Mouse (Mus musculus) MEL (cell line): ENCODE data around the gene Enpep. TPM values are rescaled to one million over a fixed set of nuclear protein-coding genes. Genes with fewer than 3 reads are reported as not detected.

ENCODE experiments used
- DNase-seq: peaks from one replicate; pipeline ENCODE4 v3.0.0; 2011; ENCODE audit warnings: low read depth, low spot score
- H3K27ac ChIP-seq: 2 replicates; pipeline ENCODE4 v1.5.1; 2012; ENCODE audit warnings: low read depth, mild to moderate bottlenecking, control low read depth, low read length, moderate library complexity; ENCODE audit not compliant: control insufficient read depth
- H3K27me3 ChIP-seq, 2 experiments: fragments of 150-350 bp in 1 of 2; sonication (generic) in 1 of 2; 2 replicates each; pipeline ENCODE4 v1.6.1; 2012; ENCODE audit warnings: low read length in 2 of 2, mild to moderate bottlenecking in 2 of 2, improper control_type of control experiment in 1 of 2, moderate library complexity in 1 of 2; ENCODE audit not compliant: insufficient read depth in 2 of 2, control insufficient read depth in 1 of 2
- H3K36me3 ChIP-seq, 2 experiments: 2 replicates each; pipeline ENCODE4 v1.6.1; 2012 to 2014; ENCODE audit warnings: low read length in 2 of 2, improper control_type of control experiment in 1 of 2, inconsistent platforms in 1 of 2, mild to moderate bottlenecking in 1 of 2; ENCODE audit not compliant: insufficient read depth in 2 of 2, control insufficient read depth in 1 of 2
- H3K4me1 ChIP-seq, 2 experiments: fragments of 150-350 bp in 1 of 2; sonication (generic) in 1 of 2; 2 replicates each; pipeline ENCODE4 v1.6.1; 2012; ENCODE audit warnings: low read length in 2 of 2, improper control_type of control experiment in 1 of 2, mild to moderate bottlenecking in 1 of 2; ENCODE audit not compliant: insufficient read depth in 2 of 2, control insufficient read depth in 1 of 2
- H3K4me3 ChIP-seq, 2 experiments: fragments of 150-350 bp in 1 of 2; sonication (generic) in 1 of 2; 2 replicates each; pipeline ENCODE4 v1.5.1; 2012; ENCODE audit warnings: low read depth in 2 of 2, low read length in 2 of 2, mild to moderate bottlenecking in 2 of 2, moderate library complexity in 2 of 2, control low read depth in 1 of 2, improper control_type of control experiment in 1 of 2; ENCODE audit not compliant: control insufficient read depth in 1 of 2, insufficient read depth in 1 of 2
- H3K79me2 ChIP-seq: 2 replicates; pipeline ENCODE4 v1.6.1; 2012; ENCODE audit warnings: mild to moderate bottlenecking, low read length, moderate library complexity; ENCODE audit not compliant: control insufficient read depth, poor library complexity, insufficient read depth
- H3K9ac ChIP-seq: 2 replicates; pipeline ENCODE4 v1.6.1; 2012; ENCODE audit warnings: low read depth, mild to moderate bottlenecking, control low read depth, low read length, moderate library complexity; ENCODE audit not compliant: control insufficient read depth, poor library complexity, severe bottlenecking
- H3K9me3 ChIP-seq: fragments of 150-350 bp; sonication (generic); replicated peaks from 2 replicates; pipeline ENCODE4 v1.6.1; 2012; ENCODE audit warnings: mild to moderate bottlenecking, low read length, improper control_type of control experiment, moderate library complexity; ENCODE audit not compliant: insufficient read depth
- BHLHE40 ChIP-seq: IDR thresholded peaks from 2 replicates; pipeline ENCODE4 v1.6.1; 2012; ENCODE audit warnings: low read depth, mild to moderate bottlenecking, inconsistent platforms, low read length, improper control_type of control experiment, borderline replicate concordance
- CHD2 ChIP-seq: IDR thresholded peaks from 2 replicates; pipeline ENCODE4 v1.6.1; 2011; ENCODE audit warnings: low read length, improper control_type of control experiment
- E2F4 ChIP-seq: IDR thresholded peaks from 2 replicates; pipeline ENCODE4 v1.6.1; 2011; ENCODE audit warnings: low read depth, low read length, improper control_type of control experiment, borderline replicate concordance
- EP300 ChIP-seq, 2 experiments: IDR thresholded peaks; 2 replicates each; pipeline ENCODE4 v1.6.1; 2011; ENCODE audit warnings: improper control_type of control experiment in 2 of 2, low read length in 2 of 2, low read depth in 1 of 2, mild to moderate bottlenecking in 1 of 2
- ETS1 ChIP-seq: IDR thresholded peaks from 2 replicates; pipeline ENCODE4 v1.6.1; 2012; ENCODE audit warnings: low read depth, mild to moderate bottlenecking, inconsistent platforms, low read length, improper control_type of control experiment, moderate library complexity
- GABPA ChIP-seq: IDR thresholded peaks from 2 replicates; pipeline ENCODE4 v1.6.1; 2012; ENCODE audit warnings: low read depth, mild to moderate bottlenecking, inconsistent platforms, low read length, improper control_type of control experiment, moderate library complexity
- GATA1 ChIP-seq: IDR thresholded peaks from 2 replicates; pipeline ENCODE4 v1.6.1; 2011; ENCODE audit warnings: low read depth, low read length, improper control_type of control experiment
- HCFC1 ChIP-seq: IDR thresholded peaks from 2 replicates; pipeline ENCODE4 v1.6.1; 2012; ENCODE audit warnings: low read depth, mild to moderate bottlenecking, inconsistent platforms, low read length, improper control_type of control experiment, moderate library complexity
- JUND ChIP-seq: IDR thresholded peaks from 2 replicates; pipeline ENCODE4 v1.6.1; 2011; ENCODE audit warnings: low read depth, mild to moderate bottlenecking, improper control_type of control experiment, low read length
- KAT2A ChIP-seq: conservative IDR thresholded peaks from 2 replicates; pipeline ENCODE4 v1.6.1; 2012; ENCODE audit warnings: low read depth, low read length, improper control_type of control experiment, inconsistent platforms
- MAFK ChIP-seq: IDR thresholded peaks from 2 replicates; pipeline ENCODE4 v1.6.1; 2011; ENCODE audit warnings: low read depth, mild to moderate bottlenecking, low read length, improper control_type of control experiment, borderline replicate concordance
- MAX ChIP-seq: IDR thresholded peaks from 2 replicates; pipeline ENCODE4 v1.6.1; 2011; ENCODE audit warnings: low read length, improper control_type of control experiment
- MAZ ChIP-seq: IDR thresholded peaks from 2 replicates; pipeline ENCODE4 v1.6.1; 2012; ENCODE audit warnings: low read depth, mild to moderate bottlenecking, inconsistent platforms, low read length, improper control_type of control experiment
- MYB ChIP-seq: IDR thresholded peaks from 2 replicates; pipeline ENCODE4 v1.6.1; 2011; ENCODE audit warnings: mild to moderate bottlenecking, low read depth, low read length, improper control_type of control experiment
- NELFE ChIP-seq: IDR thresholded peaks from 2 replicates; pipeline ENCODE4 v1.6.1; 2011; ENCODE audit warnings: low read depth, low read length, improper control_type of control experiment
- NRF1 ChIP-seq: IDR thresholded peaks from 2 replicates; pipeline ENCODE4 v1.6.1; 2014; ENCODE audit warnings: low read depth, mild to moderate bottlenecking, inconsistent platforms, low read length, improper control_type of control experiment, moderate library complexity; ENCODE audit not compliant: poor library complexity, insufficient read depth, severe bottlenecking
- POLR2A ChIP-seq, 2 experiments: IDR thresholded peaks; 2 replicates each; pipeline ENCODE4 v1.6.1; 2011 to 2012; ENCODE audit warnings: low read length in 2 of 2, mild to moderate bottlenecking in 2 of 2, control low read depth in 1 of 2, improper control_type of control experiment in 1 of 2, low read depth in 1 of 2, moderate library complexity in 1 of 2; ENCODE audit not compliant: control insufficient read depth in 1 of 2, insufficient read depth in 1 of 2, poor library complexity in 1 of 2
- POLR2AphosphoS5 ChIP-seq: IDR thresholded peaks from 2 replicates; pipeline ENCODE4 v1.6.1; 2012; ENCODE audit warnings: low read depth, borderline replicate concordance, mild to moderate bottlenecking, inconsistent platforms, low read length, moderate library complexity, mixed read lengths
- SIN3A ChIP-seq: IDR thresholded peaks from 2 replicates; pipeline ENCODE4 v1.6.1; 2012; ENCODE audit warnings: low read length, improper control_type of control experiment, inconsistent platforms
- SMC3 ChIP-seq: IDR thresholded peaks from 2 replicates; pipeline ENCODE4 v1.6.1; 2011; ENCODE audit warnings: low read depth, low read length, improper control_type of control experiment
- TBP ChIP-seq: IDR thresholded peaks from 2 replicates; pipeline ENCODE4 v1.8.0; 2011; ENCODE audit warnings: low read depth, low read length, improper control_type of control experiment
- UBTF ChIP-seq: IDR thresholded peaks from 2 replicates; pipeline ENCODE4 v1.6.1; 2012; ENCODE audit warnings: low read depth, mild to moderate bottlenecking, inconsistent platforms, low read length, improper control_type of control experiment, moderate library complexity, borderline replicate concordance; ENCODE audit not compliant: insufficient read depth
- USF2 ChIP-seq, 2 experiments: IDR thresholded peaks; 2 replicates each; pipeline ENCODE4 v1.6.1; 2011 to 2012; ENCODE audit warnings: improper control_type of control experiment in 2 of 2, low read length in 2 of 2, borderline replicate concordance in 1 of 2, inconsistent platforms in 1 of 2, low read depth in 1 of 2, mild to moderate bottlenecking in 1 of 2; ENCODE audit not compliant: insufficient read depth in 1 of 2
- ZKSCAN1 ChIP-seq: IDR thresholded peaks from 2 replicates; pipeline ENCODE4 v1.6.1; 2012; ENCODE audit warnings: low read depth, mild to moderate bottlenecking, inconsistent platforms, low read length, improper control_type of control experiment, moderate library complexity
- ZMIZ1 ChIP-seq: IDR thresholded peaks from 2 replicates; pipeline ENCODE4 v1.6.1; 2012; ENCODE audit warnings: low read depth, mild to moderate bottlenecking, inconsistent platforms, low read length, improper control_type of control experiment, moderate library complexity
- ZNF384 ChIP-seq: IDR thresholded peaks from 2 replicates; pipeline ENCODE4 v1.6.1; 2012; ENCODE audit warnings: low read depth, mild to moderate bottlenecking, inconsistent platforms, low read length, improper control_type of control experiment
- polyA plus RNA-seq, 2 experiments: library from polyadenylated mRNA; stranded (reverse) in 1 of 2; unstranded in 1 of 2; fragments of >175 nt in 1 of 2; fragments of >200 nt in 1 of 2; gene quantifications; 2 replicates each; pipeline versions ENCODE4 v1.2.1 to v1.2.4; 2012; ENCODE audit warnings: low replicate concordance in 2 of 2, low read depth in 1 of 2; ENCODE audit not compliant: insufficient read length in 2 of 2, insufficient read depth in 1 of 2, missing spikeins in 1 of 2
- total RNA-seq: library from RNA; depleted of rRNA; stranded (reverse); fragments of 300-350 nt; gene quantifications from 2 replicates; pipeline ENCODE4 v1.2.3, GENCODE M21; 2012

Gene Enpep
- total and polyA plus RNA-seq, 3 experiments, result not detected

DNA sequence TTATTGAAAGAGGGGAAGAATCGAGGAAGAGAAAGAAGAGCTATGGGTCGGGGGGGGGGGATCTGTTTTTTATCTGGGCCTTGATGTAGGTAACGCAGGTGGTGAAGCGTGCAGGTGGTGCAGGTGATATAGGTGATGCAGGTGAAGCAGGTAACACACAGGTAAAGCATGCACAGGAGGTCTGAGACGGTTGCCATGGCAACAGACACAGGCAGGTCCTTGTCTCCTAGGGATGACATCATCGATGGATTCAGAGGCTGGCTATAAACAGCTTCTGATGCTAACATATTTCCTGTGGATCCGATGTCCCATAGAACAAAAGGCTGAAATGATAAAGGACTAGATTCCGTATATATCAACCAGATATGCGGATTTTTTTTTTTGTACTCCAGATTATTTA is 81.5 kb downstream of the Enpep start:
- no peak for TF ChIP-seq E2F4
- no peak for TF ChIP-seq ETS1
- no peak for TF ChIP-seq SMC3
- TF ChIP-seq GATA1, result no peak
- no peak for TF ChIP-seq MAX
- no peak for TF ChIP-seq CHD2
- TF ChIP-seq NRF1, result no peak
- no peak for TF ChIP-seq MAFK
- no peak for TF ChIP-seq ZKSCAN1
- TF ChIP-seq NELFE, result no peak
- TF ChIP-seq KAT2A, result no peak
- no peak for TF ChIP-seq EP300 (IDR thresholded peaks at IDR 0.05; ENCODE audit: low read depth in 1 of 2, low read length in 2 of 2)
- no peak for TF ChIP-seq ZNF384
- no peak for TF ChIP-seq POLR2A (IDR thresholded peaks at IDR 0.05; ENCODE audit: control insufficient read depth in 1 of 2, insufficient read depth in 1 of 2, low read depth in 1 of 2, low read length in 2 of 2, poor library complexity in 1 of 2)
- TF ChIP-seq JUND, result no peak
- no peak for TF ChIP-seq TBP
- no peak for TF ChIP-seq MAZ
- TF ChIP-seq SIN3A, result no peak
- TF ChIP-seq UBTF, result no peak
- Histone ChIP-seq H3K9ac (no peak overlapping the region), H3K36me3 (no peaks in the 10 kb centered on the region), H3K27me3 (no peaks in the 10 kb centered on the region), H3K9me3 (no peaks in the 10 kb centered on the region), H3K4me1 (no peaks in the 10 kb centered on the region), H3K79me2 (no peaks in the 10 kb centered on the region), H3K4me3 (no peak overlapping the region), H3K27ac (no peak overlapping the region)
- DNase-seq, result no peak

DNA sequence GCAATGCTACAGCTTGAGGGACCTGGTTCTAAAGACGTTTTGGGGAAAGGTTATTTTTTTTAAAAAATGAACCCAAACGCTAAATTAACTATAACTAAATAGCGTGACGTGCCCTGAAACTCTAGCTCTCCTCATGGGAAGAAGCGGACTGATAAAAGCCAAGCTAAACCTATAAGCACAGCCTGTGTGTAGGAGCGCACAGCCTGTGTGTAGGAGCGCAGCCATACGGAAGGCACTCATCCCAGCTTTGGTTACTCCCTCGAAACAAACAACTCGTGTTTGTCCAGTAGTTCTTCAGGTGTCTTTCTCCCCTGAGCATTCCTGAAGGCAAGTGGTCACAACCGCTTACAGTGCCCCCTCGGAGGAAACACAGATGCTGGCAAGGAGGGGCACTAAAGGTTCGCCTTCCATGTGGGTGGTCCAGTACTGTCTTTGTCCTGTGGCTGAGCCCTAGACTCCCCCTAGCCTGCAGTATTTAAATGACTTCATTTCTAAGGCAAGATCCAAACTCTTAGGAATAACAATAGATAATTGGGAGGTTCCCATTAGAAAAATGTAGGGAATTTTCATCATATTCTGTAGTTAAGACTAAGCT is 93.8 kb downstream of the Enpep start:
- H3K9me3 ChIP-seq, result no peaks in the 10 kb centered on the region
- H3K27me3 ChIP-seq, result no peaks in the 10 kb centered on the region
- TF ChIP-seq E2F4 (no peak), TBP (no peak), NELFE (no peak), UBTF (no peak), BHLHE40 (no peak), MAX (no peak), USF2 (IDR thresholded peaks at IDR 0.05; ENCODE audit: borderline replicate concordance in 1 of 2, insufficient read depth in 1 of 2, low read depth in 1 of 2, low read length in 2 of 2) (no peak), KAT2A (no peak), POLR2AphosphoS5 (no peak), ZMIZ1 (no peak), HCFC1 (no peak), POLR2A (IDR thresholded peaks at IDR 0.05; ENCODE audit: control insufficient read depth in 1 of 2, insufficient read depth in 1 of 2, low read depth in 1 of 2, low read length in 2 of 2, poor library complexity in 1 of 2) (no peak), MYB (no peak), GABPA (no peak), GATA1 (no peak)
- H3K79me2 ChIP-seq, result no peaks in the 10 kb centered on the region
- H3K4me3 ChIP-seq, result no peak overlapping the region
- H3K36me3 ChIP-seq, result no peaks in the 10 kb centered on the region
- DNase-seq, result no peak
- H3K9ac ChIP-seq, result no peak overlapping the region
- no peak overlapping the region for H3K27ac ChIP-seq
- H3K4me1 ChIP-seq, result no peaks in the 10 kb centered on the region
